Mouse (Mus musculus): ENCODE data around the gene Tab1. TPM values are rescaled to one million over a fixed set of nuclear protein-coding genes. Genes with fewer than 3 reads are reported as not detected.

Gene Tab1
- polyA plus RNA-seq, 1 experiment from 2014 or later = 30.5 TPM

- Histone ChIP-seq H3K36me3 (peaks cover 98% of the 10 kb centered on the region), H3K4me1 (replicated peaks) (peaks cover 22% of the 10 kb centered on the region), H3K4me2 (no peak overlapping the region), H3K9me3 (replicated peaks) (no peaks in the 10 kb centered on the region), H3K27me3 (replicated peaks) (no peaks in the 10 kb centered on the region), H3K27ac (ENCODE audit: poor library complexity, severe bottlenecking) (no peak overlapping the region), H3K9ac (no peak overlapping the region), H3K4me3 (no peak overlapping the region)
- WGBS = 95% methylated on average over 8 of the region's 8 CpGs
- ATAC-seq (ENCODE audit: insufficient number of reproducible peaks, low FRiP score) = no peak
Measured at GRCm38 (mm10) chr15:80155707-80156106, 22.8 kb downstream of the Tab1 start.

GRCm38 (mm10) chr15:80157197-80157943 is 24.4 kb downstream of the Tab1 start:
- H3K27ac ChIP-seq (ENCODE audit: poor library complexity, severe bottlenecking) = no peak overlapping the region
- H3K4me3 ChIP-seq = no peak overlapping the region
- peaks cover 22% of the 10 kb centered on the region for H3K4me1 ChIP-seq (replicated peaks)
- no peak for ATAC-seq (ENCODE audit: insufficient number of reproducible peaks, low FRiP score)
- peaks cover 99% of the 10 kb centered on the region for H3K36me3 ChIP-seq
- WGBS = 87% methylated on average over 22 of the region's 22 CpGs
- H3K9ac ChIP-seq = no peak overlapping the region
- H3K27me3 ChIP-seq (replicated peaks) = no peaks in the 10 kb centered on the region
- no peak overlapping the region for H3K4me2 ChIP-seq
- no peaks in the 10 kb centered on the region for H3K9me3 ChIP-seq (replicated peaks)

DNA sequence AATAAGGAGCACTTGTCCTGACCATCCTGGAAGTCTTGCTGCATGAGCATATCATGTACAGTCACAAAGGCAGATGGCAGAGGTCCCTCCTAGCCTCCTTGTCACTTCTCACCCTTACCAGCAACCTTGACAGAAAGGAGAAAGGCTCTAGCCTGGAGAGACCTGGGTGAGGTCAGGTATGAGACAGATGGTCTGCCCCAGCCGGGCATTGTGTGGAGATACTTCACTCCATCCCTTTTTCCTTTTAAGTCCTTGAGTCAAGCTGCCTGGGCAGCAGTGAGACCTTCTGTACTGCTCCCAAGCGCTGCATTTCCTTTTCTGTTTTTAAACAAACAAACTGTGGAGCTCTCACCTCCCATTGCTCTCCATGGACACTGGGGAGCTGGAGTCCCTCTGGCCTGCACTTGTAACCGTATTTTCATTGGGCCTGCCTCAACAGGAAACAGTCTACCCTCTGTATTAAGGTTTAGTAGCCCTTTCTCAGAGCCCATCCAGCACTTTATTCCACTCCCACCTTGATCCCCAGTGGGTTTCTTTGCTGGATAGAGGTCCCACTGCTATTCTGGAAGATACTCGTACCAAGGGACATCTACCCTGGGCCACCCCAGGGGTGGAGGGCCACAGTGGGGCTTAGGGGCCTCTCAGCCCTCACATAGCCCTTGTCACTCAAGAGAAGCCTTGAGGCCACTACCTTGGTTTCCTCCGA is 25.2 kb downstream of the Tab1 start:
- Histone ChIP-seq H3K36me3 (peaks cover 98% of the 10 kb centered on the region), H3K27me3 (replicated peaks) (no peaks in the 10 kb centered on the region), H3K4me2 (no peak overlapping the region), H3K4me1 (replicated peaks) (peaks cover 22% of the 10 kb centered on the region), H3K27ac (ENCODE audit: poor library complexity, severe bottlenecking) (no peak overlapping the region), H3K4me3 (no peak overlapping the region), H3K9me3 (replicated peaks) (no peaks in the 10 kb centered on the region), H3K9ac (no peak overlapping the region)
- 73% methylated on average over 5 of the region's 5 CpGs for WGBS
- no peak for ATAC-seq (ENCODE audit: insufficient number of reproducible peaks, low FRiP score)

DNA sequence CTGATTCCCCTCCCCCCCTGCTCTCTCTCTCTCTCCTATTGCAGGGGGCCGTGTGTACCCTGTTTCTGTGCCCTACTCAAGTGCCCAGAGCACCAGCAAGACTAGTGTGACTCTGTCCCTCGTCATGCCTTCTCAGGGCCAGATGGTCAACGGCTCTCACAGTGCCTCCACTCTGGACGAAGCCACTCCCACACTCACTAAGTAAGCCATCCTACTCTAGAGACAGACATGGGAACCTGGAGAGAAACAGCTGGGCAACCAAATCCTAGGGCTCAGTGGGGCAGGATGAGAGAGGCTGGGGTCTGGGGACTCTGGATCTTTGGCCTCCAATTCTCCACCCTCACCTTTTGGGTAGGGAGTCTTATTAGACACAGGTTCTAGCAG is 25.8 kb downstream of the Tab1 start:
- WGBS = 43% methylated on average over 4 of the region's 4 CpGs
- ATAC-seq (ENCODE audit: insufficient number of reproducible peaks, low FRiP score) = no peak

GRCm38 (mm10) chr15:80159286-80159901 is 26.5 kb downstream of the Tab1 start:
- H3K36me3 ChIP-seq = peaks cover 90% of the 10 kb centered on the region
- 50% methylated on average over 8 of the region's 8 CpGs for WGBS
- no peak overlapping the region for H3K9ac ChIP-seq
- no peaks in the 10 kb centered on the region for H3K9me3 ChIP-seq (replicated peaks)
- H3K4me1 ChIP-seq (replicated peaks) = peaks cover 22% of the 10 kb centered on the region
- ATAC-seq (ENCODE audit: insufficient number of reproducible peaks, low FRiP score) = no peak; the same call in 1 of the 2 replicates
- H3K27me3 ChIP-seq (replicated peaks) = no peaks in the 10 kb centered on the region
- no peak overlapping the region for H3K4me2 ChIP-seq
- H3K27ac ChIP-seq (ENCODE audit: poor library complexity, severe bottlenecking) = peak overlapping the region; percentile 13; the same call in 1 of the 2 replicates
- H3K4me3 ChIP-seq = no peak overlapping the region

More for the DNA sequence above, 25.8 kb downstream of the Tab1 start:
- Histone ChIP-seq H3K4me2 (no peak overlapping the region), H3K9me3 (replicated peaks) (no peaks in the 10 kb centered on the region), H3K4me1 (replicated peaks) (peaks cover 22% of the 10 kb centered on the region), H3K27ac (ENCODE audit: poor library complexity, severe bottlenecking) (no peak overlapping the region), H3K36me3 (peaks cover 93% of the 10 kb centered on the region), H3K9ac (no peak overlapping the region), H3K27me3 (replicated peaks) (no peaks in the 10 kb centered on the region), H3K4me3 (no peak overlapping the region)

DNA sequence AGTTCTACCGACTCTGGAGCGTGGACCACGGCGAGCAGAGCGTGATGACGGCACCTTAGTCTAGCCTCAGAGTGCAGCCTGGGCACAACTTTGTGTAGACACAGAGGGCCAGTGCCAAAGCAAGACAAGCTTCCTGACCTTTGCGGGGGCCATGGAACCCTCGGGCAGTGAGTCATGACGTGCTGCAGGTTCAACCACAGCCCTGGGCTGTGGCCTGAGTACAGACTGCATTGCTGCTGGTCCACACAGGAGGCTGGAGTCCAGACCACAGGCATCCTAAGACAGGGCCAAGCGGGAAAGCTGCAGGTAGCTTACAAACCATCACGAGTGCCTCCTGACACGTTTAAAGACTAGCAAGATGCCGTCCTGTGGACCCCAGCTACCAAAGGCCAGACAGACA is 27.3 kb downstream of the Tab1 start:
- 86% methylated on average over 13 of the region's 13 CpGs for WGBS
- no peaks in the 10 kb centered on the region for H3K9me3 ChIP-seq (replicated peaks)
- H3K27me3 ChIP-seq (replicated peaks) = no peaks in the 10 kb centered on the region
- no peak overlapping the region for H3K27ac ChIP-seq (ENCODE audit: poor library complexity, severe bottlenecking)
- no peak overlapping the region for H3K9ac ChIP-seq
- no peak overlapping the region for H3K4me3 ChIP-seq
- peaks cover 82% of the 10 kb centered on the region for H3K36me3 ChIP-seq
- no peak overlapping the region for H3K4me2 ChIP-seq
- peaks cover 22% of the 10 kb centered on the region for H3K4me1 ChIP-seq (replicated peaks)
- ATAC-seq (ENCODE audit: insufficient number of reproducible peaks, low FRiP score) = no peak

DNA sequence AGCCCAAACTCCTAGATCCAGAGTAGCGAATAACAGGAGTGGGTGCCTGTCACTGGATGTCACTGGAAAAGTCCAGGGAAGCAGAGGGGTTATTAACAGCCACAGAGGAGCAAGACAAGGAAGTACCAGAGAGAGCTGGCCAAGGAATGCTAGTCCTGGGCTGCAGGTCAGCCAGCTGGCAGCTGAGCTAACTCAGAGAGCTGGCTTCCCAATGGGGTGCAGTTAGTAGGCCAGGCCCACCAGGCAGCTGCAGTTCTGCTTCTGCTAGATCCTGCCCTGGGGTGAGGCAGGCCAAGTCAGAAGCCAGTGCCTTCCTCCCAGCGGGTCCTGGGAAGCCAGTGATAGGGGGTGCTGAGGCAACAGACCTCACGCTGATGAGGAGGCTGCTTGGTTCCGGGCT is 27.8 kb downstream of the Tab1 start:
- no peaks in the 10 kb centered on the region for H3K9me3 ChIP-seq (replicated peaks)
- no peak overlapping the region for H3K4me3 ChIP-seq
- H3K9ac ChIP-seq = no peak overlapping the region
- WGBS = 92% methylated on average over 4 of the region's 4 CpGs
- H3K4me2 ChIP-seq = no peak overlapping the region
- no peaks in the 10 kb centered on the region for H3K27me3 ChIP-seq (replicated peaks)
- no peak for ATAC-seq (ENCODE audit: insufficient number of reproducible peaks, low FRiP score)
- peaks cover 77% of the 10 kb centered on the region for H3K36me3 ChIP-seq
- H3K4me1 ChIP-seq (replicated peaks) = peaks cover 22% of the 10 kb centered on the region
- H3K27ac ChIP-seq (ENCODE audit: poor library complexity, severe bottlenecking) = no peak overlapping the region

- peaks cover 22% of the 10 kb centered on the region for H3K4me1 ChIP-seq (replicated peaks)
- H3K4me2 ChIP-seq = no peak overlapping the region
- H3K27me3 ChIP-seq (replicated peaks) = no peaks in the 10 kb centered on the region
- H3K9me3 ChIP-seq (replicated peaks) = no peaks in the 10 kb centered on the region
- H3K27ac ChIP-seq (ENCODE audit: poor library complexity, severe bottlenecking) = no peak overlapping the region
- no peak overlapping the region for H3K4me3 ChIP-seq
- no peak overlapping the region for H3K9ac ChIP-seq
- no peak for ATAC-seq (ENCODE audit: insufficient number of reproducible peaks, low FRiP score)
- peaks cover 72% of the 10 kb centered on the region for H3K36me3 ChIP-seq
- WGBS = 91% methylated on average over 3 of the region's 3 CpGs
Measured at GRCm38 (mm10) chr15:80161199-80161598, 28.3 kb downstream of the Tab1 start.

- no peak for ATAC-seq (ENCODE audit: insufficient number of reproducible peaks, low FRiP score)
- H3K36me3 ChIP-seq = peaks cover 60% of the 10 kb centered on the region
Measured at GRCm38 (mm10) chr15:80162401-80162964, 29.6 kb downstream of the Tab1 start.

GRCm38 (mm10) chr15:80163274-80163673 is 30.3 kb downstream of the Tab1 start:
- H3K9me3 ChIP-seq (replicated peaks) = no peaks in the 10 kb centered on the region
- H3K4me3 ChIP-seq = no peak overlapping the region
- no peaks in the 10 kb centered on the region for H3K27me3 ChIP-seq (replicated peaks)
- no peak overlapping the region for H3K4me2 ChIP-seq
- ATAC-seq (ENCODE audit: insufficient number of reproducible peaks, low FRiP score) = no peak
- H3K27ac ChIP-seq (ENCODE audit: poor library complexity, severe bottlenecking) = no peak overlapping the region
- 85% methylated on average over 11 of the region's 11 CpGs for WGBS
- H3K36me3 ChIP-seq = peaks cover 52% of the 10 kb centered on the region
- H3K9ac ChIP-seq = no peak overlapping the region
- peaks cover 14% of the 10 kb centered on the region for H3K4me1 ChIP-seq (replicated peaks)

More at GRCm38 (mm10) chr15:80162401-80162964, 29.6 kb downstream of the Tab1 start:
- H3K9ac ChIP-seq = no peak overlapping the region
- no peak overlapping the region for H3K4me2 ChIP-seq
- no peak overlapping the region for H3K27ac ChIP-seq (ENCODE audit: poor library complexity, severe bottlenecking)
- H3K9me3 ChIP-seq (replicated peaks) = no peaks in the 10 kb centered on the region
- no peaks in the 10 kb centered on the region for H3K27me3 ChIP-seq (replicated peaks)
- H3K4me3 ChIP-seq = no peak overlapping the region
- peaks cover 22% of the 10 kb centered on the region for H3K4me1 ChIP-seq (replicated peaks)
- WGBS = 78% methylated on average over 4 of the region's 4 CpGs

- H3K4me3 ChIP-seq = no peak overlapping the region
- peaks cover 47% of the 10 kb centered on the region for H3K36me3 ChIP-seq
- no peak for ATAC-seq (ENCODE audit: insufficient number of reproducible peaks, low FRiP score)
- H3K4me1 ChIP-seq (replicated peaks) = peaks cover 10% of the 10 kb centered on the region
- no peak overlapping the region for H3K9ac ChIP-seq
- H3K9me3 ChIP-seq (replicated peaks) = no peaks in the 10 kb centered on the region
- H3K27ac ChIP-seq (ENCODE audit: poor library complexity, severe bottlenecking) = no peak overlapping the region
- H3K27me3 ChIP-seq (replicated peaks) = no peaks in the 10 kb centered on the region
- WGBS = 89% methylated on average over 4 of the region's 4 CpGs
- H3K4me2 ChIP-seq = no peak overlapping the region
Measured at GRCm38 (mm10) chr15:80163716-80164115, 30.8 kb downstream of the Tab1 start.

Data from heart, embryonic 12.5 days (tissue).